Mouse (Mus musculus): ENCODE results near the gene Ep400.
"Not testable (repeated sequence)": the region's sequence is repeated elsewhere in the genome, so short reads cannot be mapped to it uniquely, and the experiment has no call there.

The Ep400 gene

GRCm38 (mm10) chr5:110779998-110780760 is 9.7 kb upstream of the Ep400 start, which contains the start of gene Pus1:
Pus1 (minus strand) TSS chr5:110780659.
- CTCF ChIA-PET = no interaction called here

GRCm38 (mm10) chr5:110779276-110779997 is 8.9 kb upstream of the Ep400 start:
- CTCF ChIA-PET = interaction anchor here (0.6 to 0.7 kb wide), 2 partner anchors 60 to 487 kb away, joined by 3 to 4 read pairs; partner anchors contain the start of gene Chek2

- CTCF ChIA-PET = no interaction called here
These were observed 7.7 kb upstream of the Ep400 start for GRCm38 (mm10) chr5:110778263-110778662.

GRCm38 (mm10) chr5:110776141-110776540 is 5.6 kb upstream of the Ep400 start:
- CTCF ChIA-PET = no interaction called here

- CTCF ChIA-PET = no interaction called here
These were observed 4.0 kb upstream of the Ep400 start for GRCm38 (mm10) chr5:110774511-110774910.

GRCm38 (mm10) chr5:110772945-110773344 is 2.4 kb upstream of the Ep400 start:
- CTCF ChIA-PET = not testable (repeated sequence)

GRCm38 (mm10) chr5:110770031-110770445 is 479 bp downstream of the Ep400 start:
- CTCF ChIA-PET = no interaction called here

GRCm38 (mm10) chr5:110769272-110769671 is 1.2 kb downstream of the Ep400 start:
- CTCF ChIA-PET = interaction anchor here (0.7 kb wide), 1 partner anchor 1497 kb away, joined by 3 read pairs; no protein-coding TSS in a partner anchor

- CTCF ChIA-PET = no interaction called here
These were observed 6.6 kb downstream of the Ep400 start for GRCm38 (mm10) chr5:110763890-110764289.

- CTCF ChIA-PET = no interaction called here
These were observed 25.5 kb downstream of the Ep400 start for GRCm38 (mm10) chr5:110745021-110745420.

- CTCF ChIA-PET = no interaction called here
These were observed 30.8 kb downstream of the Ep400 start for GRCm38 (mm10) chr5:110739496-110740275.

GRCm38 (mm10) chr5:110735606-110736005 is 34.9 kb downstream of the Ep400 start:
- CTCF ChIA-PET = no interaction called here

GRCm38 (mm10) chr5:110733231-110733823 is 37.2 kb downstream of the Ep400 start:
- CTCF ChIA-PET = no interaction called here

- CTCF ChIA-PET = no interaction called here
These were observed 39.3 kb downstream of the Ep400 start for GRCm38 (mm10) chr5:110731227-110731626.

- CTCF ChIA-PET = no interaction called here
These were observed 42.7 kb downstream of the Ep400 start for GRCm38 (mm10) chr5:110727850-110728249.

GRCm38 (mm10) chr5:110723543-110723942 is 47.0 kb downstream of the Ep400 start:
- CTCF ChIA-PET = no interaction called here

GRCm38 (mm10) chr5:110721463-110721862 is 49.1 kb downstream of the Ep400 start:
- CTCF ChIA-PET = not testable (repeated sequence)

GRCm38 (mm10) chr5:110711455-110711854 is 59.1 kb downstream of the Ep400 start:
- CTCF ChIA-PET = no interaction called here

GRCm38 (mm10) chr5:110709256-110709655 is 61.3 kb downstream of the Ep400 start:
- CTCF ChIA-PET = no interaction called here

GRCm38 (mm10) chr5:110704004-110704403 is 66.5 kb downstream of the Ep400 start:
- CTCF ChIA-PET = no interaction called here

- CTCF ChIA-PET = no interaction called here
These were observed 71.9 kb downstream of the Ep400 start for GRCm38 (mm10) chr5:110698617-110699016.

- CTCF ChIA-PET = no interaction called here
These were observed 88.5 kb downstream of the Ep400 start for GRCm38 (mm10) chr5:110682041-110682440.
